ENCODE assay signal across 9 mouse cellular contexts in the genomic region with DNA sequence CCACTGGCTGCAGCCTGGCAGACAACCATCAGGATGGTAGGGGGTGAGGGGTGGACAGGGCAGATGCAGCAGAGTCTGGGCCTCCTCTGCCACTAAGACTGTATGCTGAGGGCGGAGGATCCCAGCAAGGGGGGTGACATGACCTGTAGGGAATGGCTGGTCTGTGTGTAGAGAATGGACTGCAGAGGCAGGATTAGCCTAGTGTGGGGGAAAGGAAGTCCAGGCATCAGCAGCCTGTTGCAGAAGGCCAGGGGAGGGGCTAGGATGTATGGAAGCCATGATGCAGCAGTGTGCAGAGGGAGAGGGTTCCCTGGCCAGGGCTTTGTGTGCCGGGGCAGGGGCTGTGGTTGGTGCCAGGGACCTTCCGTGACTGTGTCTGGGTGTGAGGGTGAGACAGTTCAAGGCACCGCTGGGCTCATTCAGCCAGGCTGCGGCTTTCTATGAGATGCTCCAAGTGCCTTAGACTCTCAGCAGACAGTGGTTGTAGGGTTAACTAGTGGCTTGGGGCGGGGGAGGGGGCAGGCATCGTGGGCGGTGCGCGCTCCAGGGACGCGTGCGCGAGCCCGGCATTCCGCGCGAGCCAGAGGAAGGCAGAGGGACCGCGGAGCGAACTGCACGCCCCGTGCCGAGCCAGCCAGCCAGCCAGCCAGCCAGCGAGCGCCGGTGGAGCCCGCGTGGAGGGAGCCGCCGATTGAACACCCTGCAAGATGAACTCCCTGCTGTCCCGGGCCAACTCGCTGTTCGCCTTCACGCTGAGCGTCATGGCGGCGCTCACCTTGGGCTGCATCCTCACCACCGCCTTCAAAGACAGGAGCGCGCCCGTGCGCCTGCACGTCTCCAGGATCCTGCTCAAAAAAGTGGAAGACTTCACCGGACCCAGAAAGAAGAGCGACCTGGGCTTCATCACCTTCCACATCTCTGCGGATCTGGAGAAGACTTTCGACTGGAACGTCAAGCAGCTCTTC. TPM values are rescaled to one million over a fixed set of nuclear protein-coding genes. Genes with fewer than 3 reads are reported as not detected.
A peak's percentile ranks its signal among the peaks of the same experiment; 100 is the strongest.
DNase-seq lines count a peak whose midpoint lies in the region; ATAC-seq and TF ChIP-seq lines count a peak whose summit lies in the region.
"Not testable (repeated sequence)": the region's sequence is repeated elsewhere in the genome, so short reads cannot be mapped to it uniquely, and the experiment has no call there.
"Had no signal": no experiment of that assay in that cellular context is flagged by ENCODE, and none has a peak within 500 bp of the region (broad histone marks: within the 10 kb centered on the region; RNA-seq: fewer than 3 reads in every experiment).

Gene Arxes1 (plus strand): TSS at position 569 of the 965 bp plus-strand sequence.

- peak within 1 kb of the TSS; percentile 43 for H3K4me2 ChIP-seq in forebrain, postnatal 0 days (ENCODE audit: low read depth)
- H3K4me2 ChIP-seq in limb, embryonic 13.5 days (replicated peaks), result peak within 1 kb of the TSS; percentile 57
- H3K4me2 ChIP-seq in midbrain, embryonic 11.5 days, result peak within 1 kb of the TSS; percentile 36

- not testable (repeated sequence) for H3K36me3 ChIP-seq in forebrain, postnatal 0 days (ENCODE audit: insufficient read depth); limb, embryonic 13.5 days; midbrain, embryonic 11.5 days (ENCODE audit: control insufficient read depth, insufficient read depth, low read length)

- not testable (repeated sequence) for H3K4me1 ChIP-seq in forebrain, postnatal 0 days (ENCODE audit: insufficient read depth); limb, embryonic 13.5 days; midbrain, embryonic 11.5 days (ENCODE audit: control insufficient read depth, insufficient read depth, low read length)

- H3K4me3 ChIP-seq in forebrain, postnatal 0 days (ENCODE audit: low read depth, low read length), result peak within 1 kb of the TSS; percentile 30
- H3K4me3 ChIP-seq in limb, embryonic 13.5 days, result peak within 1 kb of the TSS; percentile 35
- peak within 1 kb of the TSS; percentile 13; the same call in 1 of the 2 replicates for H3K4me3 ChIP-seq in midbrain, embryonic 11.5 days (ENCODE audit: low read depth, low read length)

- DNase-seq in ZHBTc4 (ENCODE audit: low read depth, low spot score), result peak; percentile 28
- DNase-seq in cerebellum, postnatal 25 days, result peak; percentile 65 to 75
- DNase-seq in forebrain, postnatal 0 days, result not testable (repeated sequence)
- peak; percentile 38 for DNase-seq in heart, postnatal 4 days
- peak; percentile 8 for DNase-seq in kidney, postnatal 14 days
- DNase-seq in midbrain, embryonic 11.5 days (ENCODE audit: low spot score, missing footprints), result peak; percentile 84
- peak; percentile 30 to 39 for DNase-seq in right cerebral cortex, postnatal 10 days (ENCODE audit: low spot score in 2 of 2)

- TF ChIP-seq CTCF in forebrain, postnatal 0 days (IDR thresholded peaks at IDR 0.05; ENCODE audit: low read depth), result not testable (repeated sequence)

- H3K9me3 ChIP-seq in forebrain, postnatal 0 days (ENCODE audit: low read length); limb, embryonic 13.5 days; midbrain, embryonic 11.5 days (ENCODE audit: control insufficient read depth, low read length): not testable (repeated sequence)

- WGBS in forebrain, postnatal 0 days, result 20% methylated on average over 13 of the region's 49 CpGs
- WGBS in limb, embryonic 13.5 days, result 14% methylated on average over 3 of the region's 49 CpGs
- 22% methylated on average over 15 of the region's 49 CpGs for WGBS in midbrain, embryonic 11.5 days

- not testable (repeated sequence) for H3K27me3 ChIP-seq in forebrain, postnatal 0 days (ENCODE audit: insufficient read depth, low read length); midbrain, embryonic 11.5 days (ENCODE audit: control insufficient read depth, insufficient read depth, low read length)
- H3K27me3 ChIP-seq in limb, embryonic 13.5 days, result peaks cover 16% of the 10 kb centered on the region; the same call in 1 of the 2 replicates

- peak; percentile 94 for ATAC-seq in forebrain, postnatal 0 days
- ATAC-seq in limb, embryonic 13.5 days (ENCODE audit: low FRiP score, low read depth), result peak; percentile 96
- ATAC-seq in midbrain, embryonic 11.5 days (ENCODE audit: low FRiP score), result peak; percentile 95

- H3K9ac ChIP-seq in forebrain, postnatal 0 days; limb, embryonic 13.5 days; midbrain, embryonic 11.5 days (ENCODE audit: low read length): not testable (repeated sequence)

- not testable (repeated sequence) for H3K27ac ChIP-seq in forebrain, postnatal 0 days (ENCODE audit: low read depth, low read length); limb, embryonic 13.5 days; midbrain, embryonic 11.5 days (ENCODE audit: low read depth, low read length)

RNA-seq across cellular contexts. Expression of gene Arxes1, which starts in this region (rescaled TPM):
- total RNA-seq in forebrain, postnatal 0 days (2014; rRNA removed), result 54.5 and 55.4 TPM in 2 replicates
- 109 and 190 TPM in 2 replicates for polyA plus RNA-seq in forebrain, postnatal 0 days (2015; fragmentation: Nextera tagmentation; extraction: Ambion mirVana)
- total RNA-seq in heart, postnatal 4 days (2021), result 1 to 10 TPM; 4.2 to 5.2 TPM
- polyA plus RNA-seq in limb, embryonic 13.5 days (2015; fragmentation: Nextera tagmentation; extraction: Ambion mirVana), result 47.3 and 50.5 TPM in 2 replicates
- polyA plus RNA-seq in midbrain, embryonic 11.5 days (2014; fragmentation: Nextera tagmentation; extraction: Ambion mirVana), result 50.2 and 51.4 TPM in 2 replicates
- total RNA-seq: CH12.LX had no signal
